Mouse (Mus musculus) heart, postnatal 25 days (tissue): ENCODE measurements around the gene Esrrg. TPM values are rescaled to one million over a fixed set of nuclear protein-coding genes. Genes with fewer than 3 reads are reported as not detected.

Experiments
- DNase-seq: peaks from one replicate; pipeline ENCODE4 v3.0.0; 2022; ENCODE audit warnings: low spot score
- intact Hi-C: fragments of 180-260 bp; cut with DNase I; formaldehyde crosslinking; loops from one replicate; pipeline ENCODE4 v1.15.1; 2025
- total RNA-seq, 2 experiments: library from RNA; stranded (reverse); gene quantifications; 2 replicates each; pipeline ENCODE4 v1.2.3; 2021

Gene Esrrg
- total RNA-seq, 2 experiments from 2014 or later = 39.5 to 44.0 TPM

DNA sequence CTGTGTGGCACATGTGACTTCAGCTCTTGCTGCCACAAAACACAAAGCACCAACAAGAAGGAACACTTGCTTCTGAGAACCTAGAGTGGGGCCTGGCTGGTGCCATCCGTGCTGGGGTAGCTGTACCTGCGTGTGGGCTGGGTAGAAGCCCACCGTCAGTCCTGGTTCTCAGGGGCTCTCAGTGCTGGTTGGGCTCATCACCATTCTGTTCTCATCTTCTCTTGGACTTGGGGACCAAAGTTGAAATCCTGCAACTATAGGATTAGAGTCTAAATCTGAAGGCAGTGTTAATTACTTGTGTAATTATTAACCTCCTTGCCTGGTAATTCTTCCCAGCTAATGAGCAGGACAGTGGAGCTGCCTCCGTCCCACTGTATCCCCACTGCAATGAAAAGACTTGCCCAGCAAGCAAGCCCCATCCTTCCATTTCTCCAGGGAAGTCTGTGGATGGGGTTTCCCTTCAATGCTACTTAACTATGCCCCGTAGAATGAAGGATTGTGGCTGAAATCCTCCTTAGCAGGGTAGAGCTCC, 199.9 kb downstream of the Esrrg start:
- DNase-seq = no peak
- intact Hi-C loops = no loop called here

DNA sequence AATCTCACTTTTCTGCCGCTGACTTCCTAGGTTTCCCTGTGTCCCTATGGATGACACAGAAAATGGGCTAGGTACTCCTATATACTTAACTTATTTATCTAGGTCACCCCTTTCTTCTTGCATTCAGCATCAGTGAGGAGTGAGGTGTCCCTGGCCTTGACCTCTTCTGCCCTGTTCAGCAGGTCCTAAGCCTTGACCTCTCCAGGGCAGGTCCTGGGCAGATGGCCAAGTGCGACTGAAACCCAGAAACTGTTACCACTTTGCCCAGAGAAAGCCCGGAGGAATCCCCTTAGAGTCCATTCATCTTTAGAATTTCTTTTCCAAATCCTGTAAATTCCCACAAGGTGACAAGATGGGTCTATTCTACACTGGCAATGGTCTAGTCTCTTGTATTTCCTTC, 201.0 kb downstream of the Esrrg start:
- intact Hi-C loops = no loop called here
- DNase-seq = no peak

GRCm38 (mm10) chr1:187819406-187819805, 210.8 kb downstream of the Esrrg start:
- no peak for DNase-seq

GRCm38 (mm10) chr1:187821368-187821811, 212.8 kb downstream of the Esrrg start:
- intact Hi-C loops = no loop called here

More at GRCm38 (mm10) chr1:187819406-187819805, 210.8 kb downstream of the Esrrg start:
- intact Hi-C loops = no loop called here

DNA sequence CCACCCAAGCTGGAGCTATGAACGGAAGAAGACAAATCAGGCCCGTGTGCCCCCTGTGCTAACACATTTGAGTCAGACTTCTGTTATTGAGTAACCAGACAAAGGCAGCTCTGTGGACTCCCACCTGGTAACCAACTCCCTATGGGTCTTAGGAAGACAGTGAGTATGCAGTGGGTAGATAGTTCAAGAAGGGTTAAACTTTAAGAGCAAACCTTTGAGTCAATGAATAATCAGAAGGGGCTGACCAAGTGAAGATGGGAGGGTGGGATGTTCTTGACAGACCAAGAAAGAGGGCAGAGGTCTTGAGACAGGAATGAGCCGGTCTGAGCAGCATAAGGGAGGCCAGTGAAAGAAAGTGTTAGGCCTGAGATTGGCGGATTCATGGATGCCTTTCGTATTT, 214.8 kb downstream of the Esrrg start:
- no peak for DNase-seq
- intact Hi-C loops = no loop called here

More at GRCm38 (mm10) chr1:187821368-187821811, 212.8 kb downstream of the Esrrg start:
- DNase-seq = no peak

DNA sequence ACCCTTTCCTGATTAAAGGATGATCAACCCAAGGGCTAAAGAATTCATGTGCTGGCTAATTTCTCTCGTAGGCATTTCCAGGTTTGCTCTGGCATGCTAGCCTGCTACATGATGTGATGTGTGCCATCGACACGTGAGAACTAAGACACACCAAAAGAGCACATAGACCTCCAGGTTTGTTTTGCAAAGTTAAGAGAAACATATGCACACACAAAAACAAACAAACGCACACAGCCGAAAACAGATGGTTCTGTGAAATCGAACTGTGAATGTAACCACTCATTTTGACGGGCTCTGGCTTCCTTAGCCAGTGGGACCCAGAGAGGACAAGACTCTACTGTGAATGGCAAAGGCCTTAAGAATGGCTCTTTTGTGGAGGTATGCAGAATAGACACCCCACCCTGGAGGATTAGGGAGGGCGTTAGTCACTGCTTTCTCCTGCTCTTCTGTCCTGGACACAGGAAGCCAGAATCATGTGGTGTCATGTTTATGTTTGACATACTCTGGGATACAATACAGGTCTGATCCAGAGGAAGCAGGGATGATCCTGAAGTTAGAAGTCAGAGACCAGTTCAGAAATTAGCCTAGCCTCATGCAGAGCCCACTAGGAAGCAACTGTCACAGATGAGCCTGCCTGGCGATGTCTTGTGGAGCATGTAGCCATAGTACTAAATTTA, 217.0 kb downstream of the Esrrg start:
- DNase-seq = no peak
- intact Hi-C loops = no loop called here

- intact Hi-C loops = no loop called here
- DNase-seq = no peak
Observed at GRCm38 (mm10) chr1:187826140-187826539, 217.5 kb downstream of the Esrrg start.

DNA sequence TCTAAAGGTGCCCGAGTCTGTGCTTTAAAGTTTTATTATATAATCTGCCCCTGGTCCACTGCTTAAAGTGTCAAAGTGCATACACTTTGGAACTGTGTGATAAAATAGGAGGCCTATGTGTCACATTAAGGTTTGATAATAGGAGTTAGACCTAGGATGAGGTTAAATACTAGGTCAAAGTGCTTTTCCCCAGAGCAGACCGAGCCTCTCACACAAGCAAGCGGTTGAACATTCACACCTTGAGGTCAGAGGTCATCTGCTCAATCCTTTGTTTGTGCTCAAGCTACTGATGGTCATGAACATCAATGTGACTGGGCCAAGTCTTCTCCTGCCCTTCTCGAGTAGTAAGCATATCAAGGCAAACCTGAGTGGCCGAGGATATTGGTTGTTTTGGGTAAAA, 218.3 kb downstream of the Esrrg start:
- intact Hi-C loops = no loop called here
- DNase-seq = no peak

GRCm38 (mm10) chr1:187830937-187831336, 222.3 kb downstream of the Esrrg start:
- intact Hi-C loops = no loop called here
- DNase-seq = no peak

DNA sequence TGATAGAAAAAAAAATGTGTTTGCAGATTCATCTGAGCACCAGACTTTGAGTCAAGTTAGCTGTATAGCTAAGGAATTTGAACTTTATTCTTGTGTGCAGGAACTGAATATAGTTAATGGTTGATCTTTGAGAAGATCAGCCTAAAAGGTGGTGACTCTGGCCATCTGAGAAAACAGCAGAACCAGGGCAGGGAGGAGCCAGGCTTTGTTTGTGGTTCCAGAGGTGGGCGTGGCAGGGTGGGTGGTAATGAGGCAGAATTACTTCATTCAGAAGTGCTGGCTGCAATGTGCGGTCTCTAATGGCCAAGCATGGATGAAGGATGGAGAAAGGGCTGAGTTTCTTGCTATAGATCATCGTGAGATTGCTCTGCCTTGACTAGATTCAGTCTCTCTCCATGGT, 224.3 kb downstream of the Esrrg start:
- DNase-seq = no peak
- intact Hi-C loops = no loop called here

DNA sequence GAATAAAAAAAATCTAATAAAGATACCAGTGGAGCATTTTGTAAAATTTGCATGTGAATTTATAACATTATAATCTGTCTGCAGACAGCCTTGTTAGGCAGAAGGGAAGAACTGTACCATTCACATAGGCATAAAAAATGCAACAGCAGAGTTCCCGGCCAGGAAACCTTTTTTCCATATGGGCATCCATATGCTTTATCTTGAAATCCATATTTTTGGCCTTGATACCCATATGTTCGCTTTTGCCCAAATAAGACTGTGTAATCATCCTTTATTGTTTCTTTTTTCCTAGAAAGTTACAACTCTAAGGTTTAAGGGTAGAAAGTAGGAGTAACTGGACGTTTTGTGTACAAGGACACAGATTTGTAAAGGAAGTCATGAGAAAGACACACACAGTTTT, 226.0 kb downstream of the Esrrg start:
- intact Hi-C loops = no loop called here
- DNase-seq = no peak

GRCm38 (mm10) chr1:187836384-187836783, 227.8 kb downstream of the Esrrg start:
- no peak for DNase-seq
- intact Hi-C loops = no loop called here

- peak; percentile 10 for DNase-seq
- intact Hi-C loops = no loop called here
Observed at GRCm38 (mm10) chr1:187836876-187837275, 228.3 kb downstream of the Esrrg start.

- DNase-seq = no peak
- intact Hi-C loops = no loop called here
Observed at GRCm38 (mm10) chr1:187841629-187842028, 233.0 kb downstream of the Esrrg start.

GRCm38 (mm10) chr1:187842702-187843101, 234.1 kb downstream of the Esrrg start:
- intact Hi-C loops = no loop called here
- DNase-seq = no peak

DNA sequence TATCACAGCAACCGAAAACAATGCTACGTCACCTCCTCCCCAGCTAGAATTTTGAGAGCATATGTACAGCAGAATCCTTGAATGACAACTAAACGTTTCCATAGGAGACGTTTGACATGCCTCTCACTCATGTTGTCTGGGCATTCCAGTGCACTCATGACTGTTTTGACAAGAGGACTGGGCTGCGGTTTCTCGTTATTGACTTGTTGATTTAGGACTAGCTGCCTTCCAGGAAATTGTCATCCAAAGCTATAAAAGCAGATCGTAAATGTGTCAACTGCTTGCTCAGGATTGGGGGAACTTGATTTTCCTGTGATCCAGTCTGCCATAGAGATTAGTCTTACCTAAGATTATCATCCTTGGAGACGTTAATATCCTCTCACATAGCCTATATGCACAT, 245.6 kb downstream of the Esrrg start:
- DNase-seq = no peak
- intact Hi-C loops = no loop called here

GRCm38 (mm10) chr1:187862339-187862738, 253.7 kb downstream of the Esrrg start:
- DNase-seq = no peak
- intact Hi-C loops = no loop called here

DNA sequence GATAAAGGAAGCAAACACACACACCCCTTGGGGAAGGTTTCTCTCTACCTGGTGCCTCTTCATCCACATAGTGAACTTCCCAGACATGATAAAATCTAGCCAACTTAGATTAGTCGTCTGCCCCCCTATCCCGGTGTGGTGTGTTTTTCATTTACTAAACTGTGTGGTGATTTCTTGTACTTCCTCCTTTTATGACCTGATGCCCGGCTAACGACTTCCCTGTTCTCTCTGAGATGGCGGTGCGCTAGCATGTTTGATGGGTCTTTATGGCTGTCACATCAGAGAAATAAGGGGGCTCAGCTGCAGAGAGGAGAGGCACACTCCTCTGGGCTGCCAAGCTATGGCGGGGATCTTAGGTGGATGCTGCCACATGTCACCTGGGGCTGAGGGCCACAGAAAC, 259.8 kb downstream of the Esrrg start:
- DNase-seq = no peak
- intact Hi-C loops = no loop called here

GRCm38 (mm10) chr1:187872208-187872607, 263.6 kb downstream of the Esrrg start:
- intact Hi-C loops = no loop called here
- no peak for DNase-seq

- intact Hi-C loops = no loop called here
Observed at GRCm38 (mm10) chr1:187872744-187873143, 264.2 kb downstream of the Esrrg start.

GRCm38 (mm10) chr1:187873770-187874169, 265.2 kb downstream of the Esrrg start:
- intact Hi-C loops = no loop called here
- DNase-seq = no peak

More at GRCm38 (mm10) chr1:187872744-187873143, 264.2 kb downstream of the Esrrg start:
- DNase-seq = no peak

DNA sequence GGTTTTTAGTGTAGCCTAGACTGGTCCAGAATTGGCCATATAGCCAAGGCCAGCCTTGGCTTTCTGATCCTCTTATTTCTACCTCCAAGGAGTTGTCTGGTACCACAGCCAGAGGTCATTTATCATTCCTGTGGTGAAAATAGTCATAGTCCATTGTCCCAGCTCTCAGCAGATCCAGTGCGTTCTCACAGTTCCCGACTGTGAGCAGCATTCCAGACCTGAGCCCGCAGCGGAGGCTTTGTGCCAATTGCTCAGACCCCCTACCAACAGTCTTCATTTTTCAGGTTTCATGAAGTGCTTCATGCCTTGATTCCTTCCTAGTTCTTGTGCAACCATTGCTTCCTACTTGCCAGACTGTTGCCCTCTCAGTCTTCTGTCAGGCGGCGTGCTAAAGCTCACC, 278.7 kb downstream of the Esrrg start:
- no peak for DNase-seq
- intact Hi-C loops = no loop called here
